Mouse (Mus musculus) ovary, postnatal 36 days (tissue): ENCODE measurements around the gene Farsb.

Source experiments
- DNase-seq: peaks from one replicate; pipeline ENCODE4 v3.0.0; 2022; ENCODE audit warnings: low spot score, mixed read lengths

The Farsb gene

DNA sequence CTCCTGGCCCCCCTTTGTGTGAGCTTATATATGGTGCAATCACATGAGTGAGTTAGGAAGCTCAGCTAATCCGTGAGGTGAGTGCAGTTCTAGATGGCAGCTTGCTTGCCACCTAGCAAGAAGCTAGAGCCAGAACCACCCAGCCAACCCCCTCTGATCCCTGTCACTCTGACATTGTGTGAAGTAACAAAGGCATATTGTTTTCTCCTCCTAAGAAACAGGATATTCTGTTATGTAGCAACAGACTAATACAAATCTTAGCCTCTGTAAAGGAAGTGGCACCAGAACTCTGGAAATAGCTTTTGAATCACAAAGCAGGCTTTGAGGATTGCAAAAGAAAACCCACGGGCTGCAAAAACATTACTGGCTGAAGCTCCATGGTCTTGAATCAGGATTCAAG, 4.3 kb downstream of the Farsb start:
- no peak for DNase-seq

DNA sequence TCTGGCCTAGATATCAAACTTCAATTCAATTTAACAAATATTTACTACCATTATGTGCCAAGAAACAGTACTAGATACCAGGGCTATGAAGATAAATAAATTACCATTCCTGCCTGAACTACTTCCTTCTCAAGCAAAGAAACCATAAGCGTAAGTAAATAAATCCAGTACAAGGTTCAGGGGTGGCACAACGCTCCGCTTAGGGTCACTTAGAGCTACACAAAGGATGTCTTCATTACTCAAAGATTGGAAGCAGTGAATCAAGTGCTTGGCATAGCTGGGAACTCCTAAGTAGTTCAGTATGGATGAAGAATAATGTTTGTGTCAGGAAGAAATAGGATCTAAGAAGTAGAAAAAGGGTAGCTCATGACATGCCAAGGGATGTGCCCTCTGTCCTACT, 5.3 kb downstream of the Farsb start:
- DNase-seq = no peak

DNA sequence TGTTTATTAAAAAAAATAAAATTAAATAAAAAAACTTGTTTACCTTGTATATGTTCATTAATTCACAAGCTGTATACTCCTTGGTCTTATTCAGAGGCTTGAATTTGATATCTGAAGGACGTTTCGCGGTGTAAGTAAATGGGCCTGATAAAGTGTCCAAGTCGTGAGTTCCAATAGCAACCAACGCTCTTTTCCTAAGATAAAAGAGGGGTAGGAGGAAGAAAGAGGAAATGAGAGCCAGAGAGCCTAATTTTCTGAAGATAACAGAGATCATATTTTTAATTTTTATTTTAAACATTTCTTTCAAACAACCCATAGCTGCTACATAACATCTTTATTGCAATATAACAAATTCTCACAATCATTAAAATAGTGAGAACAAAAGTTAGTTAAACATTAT, 16.3 kb downstream of the Farsb start:
- DNase-seq = no peak

DNA sequence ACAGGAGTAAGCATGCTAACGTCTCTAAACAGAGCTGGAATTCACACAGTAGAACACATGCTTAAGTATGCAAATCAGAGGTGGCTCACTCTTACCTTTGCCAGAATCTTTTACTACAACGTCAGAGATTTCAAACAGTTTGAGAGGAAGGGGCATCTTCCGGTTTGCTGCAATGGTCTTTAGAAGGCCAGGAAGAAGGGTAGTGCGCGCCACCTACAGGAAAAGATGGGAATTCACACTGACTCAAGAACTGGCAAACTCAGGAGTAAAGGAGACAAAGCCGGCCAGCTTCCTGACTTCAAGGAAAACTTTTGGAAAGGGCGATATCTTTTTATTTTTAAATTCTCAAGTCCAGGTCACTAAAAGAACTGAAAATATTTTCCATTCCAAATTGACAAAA, 34.0 kb downstream of the Farsb start:
- DNase-seq = no peak

DNA sequence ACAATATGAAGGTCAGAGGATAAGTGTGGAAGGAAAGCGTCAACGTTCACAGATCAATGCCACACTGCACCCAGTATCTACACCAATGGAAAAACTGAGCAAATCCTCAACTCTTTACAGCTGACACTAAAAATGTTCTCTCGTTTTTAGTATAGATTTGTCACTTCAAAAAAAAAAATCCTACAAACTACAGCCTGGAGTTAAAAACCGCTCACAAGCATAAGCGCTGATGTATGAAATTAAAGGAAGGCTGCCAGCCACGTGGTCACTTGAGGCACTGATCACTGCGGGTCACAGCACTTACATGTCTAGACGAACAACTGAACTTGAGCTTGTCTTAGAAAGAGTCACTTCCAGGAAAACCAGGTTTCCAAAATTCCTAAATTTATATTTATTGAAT, 34.8 kb downstream of the Farsb start:
- no peak for DNase-seq

DNA sequence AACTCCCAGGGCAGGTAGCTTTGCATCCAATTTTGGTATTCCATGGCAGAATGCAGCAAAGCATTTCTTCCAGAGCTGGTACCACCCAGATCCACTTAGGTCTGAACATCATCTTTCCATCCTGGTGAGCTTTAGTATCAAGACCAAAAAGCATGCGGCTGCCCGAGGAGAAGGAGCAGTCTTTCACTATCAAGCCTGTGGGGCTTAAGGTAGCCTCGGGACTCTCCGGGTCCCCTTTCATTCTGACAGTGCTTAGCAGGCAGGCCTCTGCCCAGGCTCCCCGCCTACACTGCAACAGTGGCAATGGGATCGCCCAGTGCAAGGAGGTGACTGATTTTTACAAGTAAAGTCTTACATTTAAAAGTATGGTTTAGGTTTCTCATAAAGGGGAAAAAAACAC, 36.2 kb downstream of the Farsb start:
- DNase-seq = no peak

DNA sequence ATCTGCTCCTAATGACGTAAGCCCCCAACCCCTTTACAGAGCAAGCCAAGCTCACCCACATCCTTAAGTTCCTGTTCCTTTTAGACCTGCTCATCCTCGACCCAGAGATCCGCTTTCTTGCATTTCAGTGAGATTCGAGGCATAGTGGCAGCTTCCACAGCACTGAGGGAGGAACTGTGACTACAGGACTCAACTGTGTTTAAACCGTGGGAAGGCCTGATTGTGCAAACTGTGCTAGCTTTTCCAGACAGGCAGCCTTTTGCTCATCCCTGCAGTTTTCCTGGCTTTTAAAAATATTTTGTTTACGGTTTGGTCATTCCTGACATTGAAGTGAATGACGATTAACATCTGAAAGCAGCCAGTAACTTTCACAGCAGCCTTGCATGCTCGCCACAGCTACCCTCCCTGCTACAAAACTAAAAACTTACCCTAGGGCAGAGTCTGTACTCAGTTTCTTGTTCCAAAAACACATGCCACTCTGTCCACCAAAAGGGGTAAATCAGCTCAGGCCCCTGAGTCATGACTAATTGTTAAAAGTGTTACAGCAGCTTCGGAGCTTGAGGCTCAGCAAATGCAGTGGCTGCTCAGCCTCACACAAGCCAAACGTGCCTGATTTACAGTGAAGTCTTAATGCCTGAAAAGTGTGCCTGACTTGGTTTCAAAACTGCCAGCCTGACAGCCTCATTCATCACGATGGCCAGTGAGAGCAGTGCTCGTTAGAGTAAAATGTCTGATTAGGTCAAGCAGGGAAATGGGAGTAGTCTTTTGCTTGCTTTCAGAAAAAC, 37.4 kb downstream of the Farsb start:
- no peak for DNase-seq

DNA sequence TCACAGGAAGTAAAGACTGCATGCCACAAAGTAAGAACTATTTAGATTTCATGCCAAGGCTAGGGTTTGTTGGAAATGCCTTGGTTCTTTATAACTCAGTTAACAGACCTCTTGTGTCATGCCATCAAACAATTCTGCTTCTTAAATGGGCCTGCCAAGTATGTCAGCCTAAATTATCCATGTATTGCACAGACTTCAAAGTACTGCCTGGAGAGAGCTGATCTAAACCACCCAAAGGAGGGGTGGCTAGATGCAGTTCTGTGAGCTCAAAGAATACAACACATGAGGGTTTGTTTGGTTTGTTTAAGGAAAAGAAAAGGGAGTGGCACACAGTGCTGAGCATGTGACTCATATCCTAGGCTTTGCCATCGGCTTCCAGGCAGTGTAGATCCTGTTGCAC, 40.6 kb downstream of the Farsb start:
- no peak for DNase-seq

DNA sequence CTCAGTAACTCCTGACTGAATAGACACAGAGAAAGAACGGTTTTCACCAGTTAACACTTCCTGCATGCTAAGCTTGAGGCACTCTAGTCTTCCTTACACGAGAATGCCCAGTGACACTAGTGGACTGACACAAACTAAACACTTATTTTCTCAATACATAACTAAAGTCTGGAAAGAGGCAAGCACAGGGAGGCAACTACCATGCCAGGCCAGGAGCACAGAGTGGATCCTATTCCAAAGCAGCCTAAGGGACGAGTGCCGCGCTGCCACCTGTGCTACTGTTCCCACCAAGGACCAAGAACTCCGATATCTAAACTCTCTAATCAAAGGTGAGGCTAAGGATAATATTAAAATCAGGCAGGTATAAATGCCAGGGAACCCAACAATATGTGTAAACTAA, 42.0 kb downstream of the Farsb start:
- no peak for DNase-seq

DNA sequence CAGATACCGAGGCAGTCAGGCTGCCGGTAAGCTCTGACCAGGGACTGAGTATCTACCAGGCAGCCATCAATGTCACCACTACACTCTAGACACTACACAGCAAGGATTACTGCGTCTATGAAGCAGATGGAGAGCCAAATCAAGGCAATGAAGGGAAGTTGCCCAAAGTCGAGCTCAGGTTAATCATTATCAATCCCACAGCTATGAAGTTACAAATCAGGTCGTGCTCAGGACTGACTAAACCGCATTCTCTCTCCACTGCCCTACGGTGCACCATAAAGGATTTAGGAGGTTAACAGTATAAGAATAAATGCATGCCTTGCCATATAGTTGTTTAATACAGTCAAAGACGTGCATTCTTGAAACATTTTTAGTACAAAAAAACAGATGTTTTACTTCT, 42.5 kb downstream of the Farsb start:
- no peak for DNase-seq

DNA sequence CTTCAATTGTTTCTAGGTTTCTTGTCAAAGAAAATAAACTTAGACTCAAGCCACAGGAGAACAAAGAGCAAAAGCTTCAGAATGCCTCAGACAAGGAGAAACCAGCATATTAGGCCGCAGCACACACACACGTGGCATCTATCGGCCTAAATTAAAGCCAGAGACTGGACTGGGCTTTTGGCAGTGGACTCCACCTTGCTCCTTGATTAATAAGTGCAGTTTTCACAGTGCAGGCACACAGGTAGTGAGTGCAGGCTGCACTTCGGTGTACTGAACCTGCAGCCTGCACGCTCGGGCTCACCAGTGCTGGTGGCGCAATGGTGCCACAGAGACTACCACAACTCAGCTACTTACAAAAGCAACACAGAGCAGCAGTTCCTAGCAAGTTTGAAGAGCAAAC, 45.6 kb downstream of the Farsb start:
- DNase-seq = no peak

DNA sequence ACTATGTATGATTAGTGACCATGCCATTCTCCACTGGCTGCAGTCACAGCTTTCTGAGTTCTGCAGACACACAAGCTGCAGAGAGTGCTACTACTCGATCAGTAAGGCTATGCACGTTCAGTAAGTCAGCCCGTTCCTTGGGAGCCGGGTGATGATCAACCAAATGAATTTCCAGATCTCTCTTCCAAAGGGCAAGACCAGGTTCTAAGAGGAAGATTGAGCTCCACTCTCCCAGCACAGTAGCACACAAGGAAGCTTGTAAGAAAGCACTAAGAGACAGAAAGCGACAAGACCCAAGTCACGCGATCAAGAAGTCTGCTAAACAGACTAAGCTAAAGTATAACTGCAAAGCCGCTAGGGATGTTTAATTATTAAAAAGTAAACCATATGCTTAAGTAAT, 48.0 kb downstream of the Farsb start:
- no peak for DNase-seq

DNA sequence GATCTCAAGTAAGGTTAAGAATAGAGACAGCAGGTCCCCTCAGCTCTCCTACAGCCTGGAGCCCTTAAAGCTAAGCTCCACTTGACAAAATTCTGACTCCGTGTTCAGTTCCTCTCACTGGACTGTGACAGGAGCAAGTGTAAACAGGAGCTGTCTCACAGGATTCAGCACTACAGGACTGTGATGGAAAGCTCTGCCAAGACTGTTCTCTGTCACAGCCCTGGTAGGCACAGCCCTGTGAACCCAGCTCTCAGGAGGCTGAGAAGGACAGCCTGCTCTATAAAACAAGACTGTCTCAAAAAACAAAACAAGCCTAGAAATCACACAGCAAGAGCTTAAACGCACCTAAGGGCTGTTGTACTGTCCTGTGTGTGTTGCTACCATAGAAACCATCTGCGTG, 51.5 kb downstream of the Farsb start:
- no peak for DNase-seq

DNA sequence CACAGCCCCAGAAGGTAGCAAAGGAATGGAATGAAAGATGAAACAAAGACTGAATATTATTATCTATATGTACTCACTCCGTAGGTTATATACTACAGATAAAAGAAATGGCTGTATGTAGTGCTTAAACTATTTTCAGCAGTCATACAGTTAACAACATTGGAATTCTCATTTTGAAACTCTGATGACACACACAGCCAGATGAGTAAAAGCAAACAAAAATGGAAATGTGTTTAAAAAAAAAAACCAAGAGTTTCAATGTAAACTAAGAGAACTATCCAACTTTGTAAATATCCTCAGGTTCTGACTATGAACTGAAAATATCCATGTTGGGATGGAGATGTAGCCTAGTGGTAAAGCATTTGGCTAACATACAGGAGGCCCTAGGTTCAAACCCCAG, 52.3 kb downstream of the Farsb start:
- DNase-seq = no peak

DNA sequence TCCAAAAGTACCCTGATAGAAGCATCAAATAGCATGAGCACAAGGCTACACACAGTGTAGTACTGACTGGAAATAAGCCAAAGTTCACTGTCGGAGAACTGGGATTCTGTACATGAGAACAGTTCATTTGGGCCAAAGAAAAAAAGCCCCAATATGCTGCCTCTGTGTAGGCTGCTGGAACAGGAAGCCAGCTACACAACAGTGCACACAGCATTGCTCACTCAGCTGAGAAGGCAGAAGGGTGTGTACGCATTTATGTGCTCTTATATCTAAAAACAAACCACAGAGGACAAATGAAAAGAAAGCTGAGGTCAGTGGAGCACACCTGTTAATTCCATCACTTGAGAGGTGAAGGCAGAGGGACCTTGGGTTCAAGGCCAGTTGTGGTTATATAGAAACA, 52.7 kb downstream of the Farsb start:
- DNase-seq = no peak

DNA sequence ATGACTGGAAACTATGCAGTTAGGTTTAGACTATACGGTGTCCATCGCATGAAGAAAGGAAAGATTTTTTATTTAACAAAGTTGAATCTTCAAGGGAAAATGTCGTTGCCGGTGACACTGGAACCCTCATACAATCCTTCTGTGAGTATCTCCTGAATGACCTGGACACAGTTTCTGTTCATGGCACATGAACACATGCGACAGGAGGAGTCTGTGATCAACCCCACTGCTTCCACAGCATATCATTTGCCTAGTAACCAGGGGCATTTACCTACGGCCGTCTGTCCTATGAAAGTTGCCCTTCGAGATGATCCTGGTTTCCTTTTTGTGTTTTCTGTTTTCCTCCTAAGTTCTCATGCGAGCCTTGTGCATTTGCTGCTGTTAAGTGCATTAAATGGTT, 55.2 kb downstream of the Farsb start:
- DNase-seq = no peak

DNA sequence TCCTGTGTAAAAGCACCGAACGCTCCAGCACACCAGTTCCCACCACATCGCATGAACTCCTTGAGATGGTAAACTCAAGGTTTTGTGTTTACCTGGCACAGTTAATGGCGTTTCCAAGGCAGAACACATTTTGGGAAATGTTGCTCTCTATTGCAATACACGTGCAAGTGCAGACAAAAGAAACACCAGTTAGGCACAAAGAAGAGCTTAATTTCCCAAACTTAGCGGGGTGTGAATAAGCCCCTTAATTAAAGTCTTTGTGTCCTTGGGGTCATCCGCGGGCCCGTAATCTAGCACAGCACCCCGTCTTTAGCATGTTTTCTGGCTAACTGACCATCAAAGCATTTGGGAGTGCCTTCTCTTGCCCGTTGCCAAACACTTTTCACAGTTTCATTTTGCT, 59.8 kb downstream of the Farsb start:
- DNase-seq = no peak

DNA sequence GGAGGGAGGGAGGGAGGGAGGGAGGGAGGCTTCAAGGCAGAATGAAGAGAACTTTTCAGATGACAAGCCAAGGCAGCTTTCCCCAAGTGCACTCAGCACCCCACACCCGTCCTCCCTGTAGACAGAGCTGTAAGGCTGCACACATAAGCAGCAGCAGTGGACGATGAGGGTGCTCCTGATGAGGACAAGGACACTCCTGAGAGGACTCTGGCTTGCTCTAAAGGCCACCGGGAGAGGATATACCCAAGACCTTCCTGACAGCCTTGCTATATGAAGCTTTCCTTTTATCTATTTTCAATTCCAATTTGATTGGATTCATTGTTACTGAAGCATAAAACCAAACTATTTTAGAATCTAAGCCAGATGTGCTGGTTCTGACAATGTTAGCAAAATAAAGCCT, 61.9 kb downstream of the Farsb start:
- no peak for DNase-seq

DNA sequence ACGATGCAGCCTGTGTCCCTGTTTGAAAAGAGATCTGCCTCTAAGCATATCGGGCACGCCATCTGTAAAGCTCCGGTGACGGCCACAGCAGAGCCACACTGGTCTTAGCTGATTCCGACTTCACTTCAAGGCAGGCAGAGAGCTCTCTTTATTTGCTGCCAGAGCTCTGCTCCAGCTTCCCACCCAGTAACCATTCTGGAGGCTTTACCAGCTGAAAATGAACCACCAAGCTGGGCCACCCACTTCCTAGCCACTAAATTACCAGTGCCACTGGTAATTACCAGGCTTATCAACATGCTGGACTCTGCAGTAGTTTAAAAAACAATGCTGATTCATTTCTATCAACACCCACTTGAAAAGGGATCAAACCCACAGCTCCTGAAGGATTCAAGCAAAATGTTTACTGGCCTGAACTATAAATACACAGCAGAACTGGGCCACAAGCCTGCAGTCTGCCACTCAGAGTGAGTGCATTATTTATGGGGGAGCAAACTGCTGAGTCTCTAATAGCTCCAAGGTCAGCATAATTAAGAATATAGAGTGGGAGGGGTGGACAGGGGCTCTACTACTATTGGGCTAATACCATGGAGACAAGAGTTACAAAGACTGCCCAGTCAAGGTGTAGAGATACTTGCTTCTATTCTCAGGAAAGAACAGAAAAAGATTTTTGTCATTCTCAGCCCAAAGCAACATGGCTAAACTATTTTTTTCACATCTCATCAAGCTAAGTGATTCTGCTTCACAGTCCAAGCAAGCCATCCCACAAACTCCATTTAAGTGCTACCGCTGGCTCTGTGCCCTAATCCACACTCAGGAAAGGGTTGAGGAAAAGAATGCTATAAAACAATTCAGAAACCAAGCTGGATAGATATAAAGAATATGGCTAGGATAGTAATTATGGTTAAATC, 62.6 kb downstream of the Farsb start:
- DNase-seq = no peak

DNA sequence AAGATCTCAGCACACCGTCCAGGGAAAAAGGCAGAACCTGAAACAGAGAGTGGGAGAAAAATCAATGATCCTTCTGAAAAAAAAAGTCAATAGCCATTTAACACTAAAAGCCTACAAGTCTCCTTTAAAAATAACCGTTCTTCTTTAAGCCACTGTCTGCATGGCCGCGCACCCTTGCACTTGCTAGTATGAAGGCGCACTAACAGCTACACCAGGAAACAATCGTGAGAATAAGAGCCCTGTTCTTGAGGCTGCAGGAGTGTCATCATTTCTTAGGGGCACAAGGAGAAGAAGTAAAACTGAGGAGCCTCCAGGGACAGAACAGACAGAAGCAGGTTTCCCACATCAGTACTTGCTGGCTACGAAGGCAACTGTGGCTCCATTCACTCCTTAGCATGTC, 63.4 kb downstream of the Farsb start:
- no peak for DNase-seq

DNA sequence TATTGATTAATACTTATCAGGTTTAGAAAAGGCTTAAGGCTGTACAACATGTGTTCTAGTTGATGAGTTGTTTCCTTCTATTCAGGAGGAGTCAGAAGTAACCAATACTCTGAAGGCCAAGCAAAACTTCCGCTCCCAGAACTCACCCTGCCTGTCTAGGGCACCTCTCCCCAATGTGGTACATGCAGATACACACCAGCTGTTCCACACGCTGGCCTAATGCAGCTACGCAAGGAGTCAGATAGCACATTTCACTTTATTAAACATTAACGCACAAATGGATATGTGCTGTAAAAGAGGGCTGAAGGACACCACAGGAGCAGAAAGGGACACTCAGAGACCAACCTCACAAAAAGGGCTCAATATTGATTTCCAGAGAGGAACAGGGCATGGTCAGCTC, 63.8 kb downstream of the Farsb start:
- no peak for DNase-seq

DNA sequence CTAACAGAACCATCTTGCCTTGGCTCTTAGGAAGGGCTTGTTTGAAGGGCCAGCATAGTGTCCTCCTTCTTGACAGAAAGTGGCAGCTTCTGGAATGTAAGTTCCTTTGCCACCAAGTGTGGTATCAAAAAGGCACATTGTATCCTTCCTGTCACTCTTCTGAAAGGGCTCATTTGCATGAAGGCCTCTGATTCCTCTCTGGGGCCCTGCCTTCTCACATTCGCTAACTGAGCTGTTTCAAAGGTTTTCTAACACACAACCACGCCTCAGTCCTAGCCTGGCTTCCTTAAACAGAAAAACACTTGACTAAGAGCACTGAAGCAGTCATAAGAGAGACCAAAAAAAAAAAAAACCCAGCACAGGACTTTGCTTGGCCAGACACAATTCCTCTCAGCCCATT, 66.1 kb downstream of the Farsb start:
- DNase-seq = no peak

DNA sequence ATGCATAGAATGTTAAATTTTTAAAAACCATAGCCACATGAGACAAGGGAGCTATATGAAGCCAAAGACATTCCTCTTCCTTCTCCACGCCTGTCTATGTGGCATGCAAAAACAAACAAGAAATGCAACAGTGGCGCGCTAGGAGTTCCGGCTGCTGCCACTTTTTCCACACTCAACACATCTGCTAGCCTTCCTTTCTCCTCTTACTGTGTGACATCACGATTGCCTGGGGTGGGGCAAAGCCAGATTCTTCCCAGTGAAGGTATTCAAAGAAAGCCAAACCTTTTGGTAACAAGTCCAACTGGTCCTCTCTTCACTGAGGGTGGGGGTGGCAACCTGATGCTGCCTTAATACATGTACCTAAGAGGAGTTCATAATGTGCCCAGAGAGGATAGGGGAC, 66.9 kb downstream of the Farsb start:
- DNase-seq = no peak

DNA sequence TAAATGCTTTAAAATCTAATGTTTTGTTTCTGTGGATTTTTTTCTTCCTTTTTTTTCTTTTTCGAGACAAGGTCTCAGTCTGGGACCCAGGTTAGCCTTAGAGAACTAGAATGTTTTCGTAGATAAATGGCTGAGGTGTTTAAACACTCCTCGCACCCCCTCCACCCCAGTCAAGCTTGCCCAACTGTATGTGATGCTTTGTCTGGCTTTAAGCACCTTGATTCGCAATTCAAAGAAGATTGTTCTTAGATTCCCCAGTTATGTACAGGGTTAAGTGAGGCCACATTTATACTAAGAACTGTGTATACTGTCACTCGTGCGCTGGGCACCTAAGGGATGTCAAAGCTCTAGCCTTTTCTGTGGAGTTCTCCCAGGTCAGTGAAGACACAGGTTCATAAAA, 68.4 kb downstream of the Farsb start:
- DNase-seq = no peak
